Mouse (Mus musculus) erythroblast, embryonic 14.5 days (primary cell): ENCODE data around the gene Sgk1. TPM values are rescaled to one million over a fixed set of nuclear protein-coding genes. Genes with fewer than 3 reads are reported as not detected.

Source experiments
- H3K27me3 ChIP-seq: 2 replicates; pipeline ENCODE4 v1.6.1; 2012; ENCODE audit warnings: inconsistent platforms; ENCODE audit not compliant: control insufficient read depth
- H3K36me3 ChIP-seq: 2 replicates; pipeline ENCODE4 v1.6.1; 2012; ENCODE audit warnings: mild to moderate bottlenecking, inconsistent platforms; ENCODE audit not compliant: control insufficient read depth
- H3K4me1 ChIP-seq: 2 replicates; pipeline ENCODE4 v1.6.1; 2012; ENCODE audit warnings: inconsistent platforms; ENCODE audit not compliant: control insufficient read depth
- H3K4me3 ChIP-seq: replicated peaks from 2 replicates; pipeline ENCODE3; 2012; ENCODE audit warnings: moderate library complexity, mild to moderate bottlenecking, inconsistent platforms
- H3K9me3 ChIP-seq: 2 replicates; pipeline ENCODE4 v1.6.1; 2012; ENCODE audit warnings: low read length, inconsistent platforms, mixed read lengths; ENCODE audit not compliant: control insufficient read depth
- GATA1 ChIP-seq: IDR thresholded peaks from 2 replicates; pipeline ENCODE4 v1.6.1; 2012; ENCODE audit warnings: low read length, inconsistent platforms, mixed read lengths
- TAL1 ChIP-seq: IDR thresholded peaks from 3 replicates; pipeline ENCODE4 v1.6.1; 2012; ENCODE audit warnings: low read length, inconsistent platforms, mixed read lengths
- polyA plus RNA-seq: library from polyadenylated mRNA; stranded (reverse); fragments of >175 nt; gene quantifications from 2 replicates; pipeline ENCODE4 v1.2.3, GENCODE M21; 2012

Gene Sgk1
- polyA plus RNA-seq, 1 experiment = 0.03 TPM

DNA sequence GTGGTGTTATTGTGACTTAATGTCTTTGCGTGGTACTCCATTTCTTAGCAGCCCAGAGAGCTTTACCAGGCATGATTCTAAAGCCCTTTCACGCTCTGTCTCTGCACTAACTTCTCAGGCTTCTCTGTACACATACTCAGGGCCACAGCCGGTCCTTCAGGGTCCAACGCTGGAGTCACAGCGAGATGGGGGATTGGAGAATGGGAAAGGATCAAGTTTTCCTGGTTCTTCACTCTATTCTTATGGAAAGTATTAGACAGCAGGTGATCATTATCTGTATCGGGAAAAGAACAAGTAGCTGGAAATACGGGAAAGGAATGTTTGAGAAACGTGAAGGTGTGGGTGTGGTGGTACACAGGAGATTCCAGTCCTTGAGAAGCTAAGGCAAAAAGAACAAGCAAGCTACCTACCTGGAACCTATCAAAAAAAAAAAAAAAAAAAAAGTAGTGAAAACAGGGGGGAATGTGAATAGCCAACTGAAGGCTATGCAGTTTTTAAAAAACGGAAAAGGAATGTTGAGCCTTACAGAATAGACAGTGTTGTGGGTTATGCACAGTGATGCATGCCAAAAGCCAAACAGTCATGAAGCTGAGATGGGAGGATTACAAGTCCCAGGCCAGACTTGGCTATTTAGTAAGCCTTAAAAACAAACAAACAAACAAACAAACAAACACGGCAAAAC, 36.2 kb upstream of the Sgk1 start:
- H3K27me3 ChIP-seq = no peaks in the 10 kb centered on the region
- H3K4me1 ChIP-seq = no peaks in the 10 kb centered on the region; the same call in 1 of the 2 replicates
- no peaks in the 10 kb centered on the region for H3K9me3 ChIP-seq
- no peak for TF ChIP-seq GATA1
- TF ChIP-seq TAL1 = no peak
- no peak overlapping the region for H3K4me3 ChIP-seq
- H3K36me3 ChIP-seq = no peaks in the 10 kb centered on the region

DNA sequence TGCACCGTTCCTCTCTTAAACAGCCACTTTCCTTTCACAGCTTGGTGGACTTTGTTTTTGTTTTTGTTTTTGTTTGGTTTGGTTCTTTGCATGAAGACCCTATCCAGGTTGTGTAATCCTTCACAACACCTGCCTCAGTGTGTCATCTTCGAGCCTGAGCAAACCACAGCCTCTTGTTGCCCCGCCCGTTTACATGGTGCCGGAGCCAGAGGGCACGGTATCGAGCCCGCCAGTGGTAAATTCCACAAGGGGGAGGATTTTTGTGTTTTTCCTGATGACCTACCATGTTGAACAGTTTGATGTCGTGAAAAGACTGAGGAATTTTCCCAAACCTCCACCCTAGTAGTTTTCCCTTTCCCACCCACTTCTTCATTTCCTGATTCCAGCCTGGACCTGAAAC, 35.6 kb upstream of the Sgk1 start:
- H3K4me1 ChIP-seq = no peaks in the 10 kb centered on the region; the same call in 1 of the 2 replicates
- H3K27me3 ChIP-seq = no peaks in the 10 kb centered on the region
- no peaks in the 10 kb centered on the region for H3K9me3 ChIP-seq
- TF ChIP-seq GATA1 = no peak
- TF ChIP-seq TAL1 = no peak
- no peak overlapping the region for H3K4me3 ChIP-seq
- H3K36me3 ChIP-seq = no peaks in the 10 kb centered on the region

DNA sequence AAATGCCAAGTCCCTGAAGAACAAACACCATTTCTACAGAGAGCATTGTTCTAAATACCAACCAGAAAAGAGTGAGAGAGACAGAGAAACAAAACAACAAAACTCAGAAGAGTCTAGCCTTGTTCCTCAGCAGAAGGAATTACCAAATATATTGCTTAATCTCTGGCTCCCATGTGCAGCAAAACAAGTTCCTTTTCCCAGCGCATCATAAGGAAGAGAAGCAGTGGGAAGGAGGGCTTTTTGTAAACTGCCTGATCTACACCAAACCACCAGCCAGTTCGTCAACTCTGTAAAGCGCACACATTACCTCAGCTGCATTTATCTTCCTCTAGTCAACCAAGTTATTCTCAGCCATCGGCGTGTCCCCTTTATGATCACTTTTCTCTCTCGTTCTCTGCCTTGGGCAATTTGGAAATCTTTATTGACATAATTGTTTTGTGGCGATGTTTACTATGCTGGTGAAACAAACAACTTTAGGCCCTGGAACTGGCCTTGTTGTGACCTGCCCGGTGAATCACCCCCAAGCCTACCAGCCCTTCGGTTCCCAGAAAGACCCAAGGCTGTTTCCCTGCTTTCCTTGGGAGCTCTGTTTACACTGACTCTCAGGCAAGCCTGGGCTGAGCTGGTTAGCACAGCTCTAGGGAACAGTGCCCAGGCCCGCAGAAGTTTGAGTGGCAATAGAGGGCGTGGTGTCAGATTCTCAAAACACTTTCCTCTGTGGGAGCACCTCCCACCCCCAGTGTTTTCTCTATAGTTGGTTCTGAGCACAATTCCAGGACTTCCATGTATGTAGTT, 34.8 kb upstream of the Sgk1 start:
- TF ChIP-seq TAL1 = no peak
- TF ChIP-seq GATA1 = no peak
- Histone ChIP-seq H3K4me1 (no peaks in the 10 kb centered on the region), H3K4me3 (no peak overlapping the region), H3K9me3 (no peaks in the 10 kb centered on the region), H3K27me3 (no peaks in the 10 kb centered on the region), H3K36me3 (no peaks in the 10 kb centered on the region)

DNA sequence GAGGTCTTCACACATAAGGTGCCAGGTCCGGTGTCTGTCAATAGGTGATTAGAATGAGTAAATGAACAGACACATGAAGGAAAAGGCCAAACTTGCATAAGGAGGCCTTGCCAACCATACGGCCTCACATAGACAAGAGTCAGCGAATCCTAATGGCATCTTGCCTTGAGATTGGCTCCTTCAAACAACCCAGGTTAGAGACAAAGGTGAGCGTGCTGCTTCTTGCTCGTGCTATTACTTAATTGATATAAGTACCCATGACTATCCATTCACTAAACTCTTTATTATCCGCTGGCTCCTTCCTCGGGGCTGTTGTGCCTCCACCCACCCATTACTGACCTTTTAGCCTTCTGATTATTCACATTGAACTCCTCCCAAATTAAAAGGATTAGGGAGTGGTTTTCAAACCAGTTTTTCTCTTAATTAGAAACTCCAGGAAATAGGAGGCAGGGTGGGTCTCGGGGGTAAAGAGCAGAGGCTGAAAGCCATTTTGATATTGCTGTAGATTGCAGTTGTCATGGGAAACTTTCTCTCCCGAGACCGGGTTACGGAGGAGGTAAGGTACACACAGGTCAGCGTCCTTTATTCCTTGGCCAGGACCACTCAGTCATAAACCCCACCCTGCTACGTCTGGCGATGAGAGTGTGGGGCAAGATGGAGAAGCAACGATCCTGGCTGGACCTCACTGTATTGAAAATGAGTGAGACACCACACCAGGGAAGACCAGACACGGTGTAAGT, 33.9 kb upstream of the Sgk1 start:
- H3K36me3 ChIP-seq = no peaks in the 10 kb centered on the region
- no peaks in the 10 kb centered on the region for H3K27me3 ChIP-seq
- TF ChIP-seq TAL1 (no peak), GATA1 (no peak)
- H3K4me3 ChIP-seq = no peak overlapping the region
- H3K4me1 ChIP-seq = no peaks in the 10 kb centered on the region
- no peaks in the 10 kb centered on the region for H3K9me3 ChIP-seq

DNA sequence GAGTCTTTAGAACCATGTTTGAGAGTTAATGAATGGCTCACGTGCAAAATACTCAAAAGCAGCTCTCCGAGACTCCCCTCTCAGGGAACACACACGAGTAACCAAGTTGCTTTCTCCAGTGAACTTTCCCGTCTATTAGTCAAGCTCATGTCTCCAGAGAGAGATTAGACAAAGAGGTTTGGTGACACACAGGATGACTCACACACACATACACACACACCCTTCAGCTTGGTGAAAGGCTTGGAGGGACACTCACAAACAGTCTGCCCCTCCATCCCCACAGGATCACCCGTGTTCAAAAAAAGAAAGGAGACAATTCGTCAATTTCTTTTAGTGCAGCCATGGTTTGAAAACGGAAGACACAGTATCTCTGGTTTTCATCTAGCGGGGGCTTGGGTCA, 32.7 kb upstream of the Sgk1 start:
- no peaks in the 10 kb centered on the region for H3K4me1 ChIP-seq
- no peaks in the 10 kb centered on the region for H3K9me3 ChIP-seq
- no peak overlapping the region for H3K4me3 ChIP-seq
- H3K27me3 ChIP-seq = no peaks in the 10 kb centered on the region
- no peaks in the 10 kb centered on the region for H3K36me3 ChIP-seq
- TF ChIP-seq GATA1 (no peak), TAL1 (no peak)

DNA sequence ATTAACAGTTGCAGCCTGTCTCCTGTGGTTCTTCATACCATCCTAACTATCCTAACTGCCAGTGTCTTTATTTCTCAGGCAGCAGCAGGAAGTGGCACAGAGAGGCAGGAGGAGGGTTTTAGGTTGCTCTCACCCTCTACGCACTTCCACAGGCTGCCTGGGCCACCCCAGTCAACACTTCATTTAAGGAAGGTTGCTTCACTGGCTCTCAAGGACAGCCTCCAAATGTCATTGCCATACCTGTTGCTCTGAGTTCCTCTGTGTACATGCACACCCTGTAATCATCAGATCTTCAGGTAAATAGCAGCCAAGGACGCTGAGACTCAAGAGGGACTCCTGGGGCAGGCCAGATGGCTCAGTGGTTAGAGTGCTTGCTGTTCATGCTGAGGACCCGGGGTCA, 31.7 kb upstream of the Sgk1 start:
- Histone ChIP-seq H3K9me3 (no peaks in the 10 kb centered on the region), H3K27me3 (no peaks in the 10 kb centered on the region), H3K4me1 (no peaks in the 10 kb centered on the region), H3K4me3 (no peak overlapping the region), H3K36me3 (no peaks in the 10 kb centered on the region)
- TF ChIP-seq GATA1 (no peak), TAL1 (no peak)

DNA sequence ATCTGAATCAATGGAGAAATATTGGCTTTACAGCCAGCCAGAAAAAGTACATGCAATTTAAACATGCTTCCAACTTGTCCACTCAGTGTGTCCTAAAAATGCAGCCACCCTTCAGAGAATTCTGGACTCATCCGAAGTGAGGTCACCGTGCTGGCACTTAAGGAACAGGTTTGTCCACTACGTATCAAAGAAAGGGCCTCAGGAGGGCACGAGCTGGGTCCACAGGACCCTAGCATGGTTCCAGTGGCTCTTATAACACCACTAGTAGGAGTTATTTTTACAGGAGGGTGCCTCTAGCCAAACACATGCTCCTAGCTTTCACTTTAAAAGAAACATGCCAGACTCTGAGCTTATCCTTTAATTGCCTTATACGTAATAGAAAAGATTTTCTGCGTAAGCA, 28.9 kb upstream of the Sgk1 start:
- Histone ChIP-seq H3K4me1 (no peaks in the 10 kb centered on the region), H3K27me3 (no peaks in the 10 kb centered on the region), H3K36me3 (no peaks in the 10 kb centered on the region), H3K9me3 (no peaks in the 10 kb centered on the region), H3K4me3 (no peak overlapping the region)
- TF ChIP-seq TAL1 (no peak), GATA1 (no peak)

DNA sequence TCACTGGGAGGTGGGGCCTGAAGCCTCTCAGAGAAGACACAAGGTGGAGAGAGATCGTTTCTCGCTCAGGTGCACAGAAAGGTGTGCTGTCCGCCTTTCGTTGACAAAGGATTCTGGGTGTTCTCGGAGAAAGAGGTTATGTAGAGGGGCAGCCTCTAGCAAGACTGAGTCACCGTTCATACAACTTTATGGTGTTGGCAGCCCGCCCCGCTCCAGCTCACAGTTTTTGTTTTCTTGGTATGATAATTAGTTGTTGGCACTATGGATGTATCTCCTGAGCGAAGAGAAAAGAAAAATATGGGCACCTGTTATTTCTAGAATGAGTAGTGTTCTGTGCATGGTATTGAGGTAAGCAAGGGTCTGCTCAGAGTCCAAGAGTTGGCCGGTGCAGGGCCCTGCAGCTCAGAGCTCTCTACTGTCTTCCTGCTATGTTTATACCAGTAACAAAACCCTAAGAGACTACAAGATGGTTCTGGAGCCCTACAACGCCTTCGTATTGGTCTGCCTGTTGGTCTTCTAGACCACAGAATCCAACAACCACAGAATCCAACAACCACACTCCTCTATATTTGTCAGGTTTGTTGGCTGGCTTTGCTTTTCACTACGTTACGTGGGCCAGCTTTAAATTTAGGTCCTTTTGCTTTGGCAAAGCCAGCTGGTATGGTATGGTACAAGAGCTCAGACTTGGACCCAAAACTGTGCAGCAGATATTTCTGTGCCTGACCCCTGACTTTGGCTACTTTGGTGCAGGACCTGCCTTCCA, 28.2 kb upstream of the Sgk1 start:
- H3K4me3 ChIP-seq = no peak overlapping the region
- H3K4me1 ChIP-seq = no peaks in the 10 kb centered on the region
- H3K27me3 ChIP-seq = no peaks in the 10 kb centered on the region
- no peaks in the 10 kb centered on the region for H3K36me3 ChIP-seq
- H3K9me3 ChIP-seq = no peaks in the 10 kb centered on the region
- TF ChIP-seq GATA1 (no peak), TAL1 (no peak)

DNA sequence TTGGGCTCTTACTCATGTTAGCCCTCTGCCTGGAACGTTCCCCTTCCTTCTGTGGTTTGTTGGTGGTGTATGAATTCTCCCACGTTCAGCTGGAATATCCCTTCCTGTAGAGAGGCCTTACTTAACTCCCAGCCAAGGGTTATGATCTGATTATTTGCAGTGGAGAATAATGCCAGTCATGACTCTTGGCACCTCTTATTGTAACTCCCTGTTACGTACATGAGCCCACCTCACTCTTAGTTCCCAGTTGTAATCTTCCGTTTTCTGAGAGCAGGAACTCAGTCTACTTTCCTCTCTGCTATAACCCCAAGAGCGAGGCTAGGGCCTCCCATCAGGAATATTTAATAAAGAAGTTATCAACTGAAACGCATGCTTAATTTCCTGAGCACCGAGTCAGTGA, 26.6 kb upstream of the Sgk1 start:
- Histone ChIP-seq H3K4me1 (no peaks in the 10 kb centered on the region), H3K27me3 (no peaks in the 10 kb centered on the region), H3K9me3 (no peaks in the 10 kb centered on the region), H3K4me3 (no peak overlapping the region), H3K36me3 (no peaks in the 10 kb centered on the region)
- TF ChIP-seq TAL1 = no peak
- TF ChIP-seq GATA1 = no peak
